Mouse (Mus musculus) midbrain, postnatal 0 days (tissue): ENCODE data around the gene Igsf8. TPM values are rescaled to one million over a fixed set of nuclear protein-coding genes. Genes with fewer than 3 reads are reported as not detected.

Source experiments
- ATAC-seq: fragments of 200-750 bp; cut with Nextera tagmentation; 2 replicates; pipeline ENCODE4 v1.8.0; 2017; ENCODE audit warnings: moderate number of reproducible peaks, mild to moderate bottlenecking, moderate TSS enrichment, moderate library complexity; ENCODE audit not compliant: low FRiP score
- DNase-seq: peaks from one replicate; pipeline ENCODE4 v3.0.0-alpha.2; 2015; ENCODE audit warnings: low spot score
- H3K27ac ChIP-seq: fragments of 300-500 bp; sonication (generic); 2 replicates; pipeline ENCODE4 v1.5.1; 2014; ENCODE audit warnings: low read depth, mild to moderate bottlenecking, low read length, mixed read lengths
- H3K27me3 ChIP-seq: fragments of 300-500 bp; sonication (generic); 2 replicates; pipeline ENCODE4 v1.6.1; 2014; ENCODE audit warnings: low read length, control low read depth, mixed read lengths; ENCODE audit not compliant: insufficient read depth
- H3K36me3 ChIP-seq: fragments of 300-500 bp; sonication (generic); 2 replicates; pipeline ENCODE4 v1.6.1; 2014; ENCODE audit warnings: low read length, control low read depth, mixed read lengths; ENCODE audit not compliant: insufficient read depth
- H3K4me1 ChIP-seq: fragments of 300-500 bp; sonication (generic); 2 replicates; pipeline ENCODE4 v1.6.1; 2014; ENCODE audit warnings: mild to moderate bottlenecking, control low read depth, antibody characterized with exemption, low read length, mixed read lengths; ENCODE audit not compliant: insufficient read depth
- H3K4me2 ChIP-seq: fragments of 300-500 bp; sonication (generic); 2 replicates; pipeline ENCODE4 v1.6.1; 2014; ENCODE audit warnings: low read depth, mild to moderate bottlenecking, low read length, mixed read lengths; ENCODE audit not compliant: poor library complexity, severe bottlenecking
- H3K4me3 ChIP-seq: fragments of 300-500 bp; sonication (generic); 2 replicates; pipeline ENCODE4 v1.5.1; 2014; ENCODE audit warnings: low read depth, mild to moderate bottlenecking, low read length, moderate library complexity
- H3K9ac ChIP-seq: fragments of 300-500 bp; sonication (generic); replicated peaks from 2 replicates; pipeline ENCODE4 v1.6.1; 2014; ENCODE audit warnings: mild to moderate bottlenecking, low read length, moderate library complexity, mixed read lengths; ENCODE audit not compliant: poor library complexity, severe bottlenecking
- H3K9me3 ChIP-seq: fragments of 300-500 bp; sonication (generic); 2 replicates; pipeline ENCODE4 v1.6.1; 2016; ENCODE audit warnings: low read length, control low read depth
- CTCF ChIP-seq: IDR thresholded peaks from 2 replicates; pipeline ENCODE4 v1.5.1; 2016; ENCODE audit warnings: antibody characterized with exemption, mild to moderate bottlenecking
- WGBS: fragments of 180-500 bp; shearing (Covaris S2); extraction: QIAGEN DNeasy Blood & Tissue Kit; methylation state at CpG from one replicate; pipeline ENCODE4 v1.1.7; 2014; 5-methylcytosine and 5-hydroxymethylcytosine counted together
- polyA plus RNA-seq: library from polyadenylated mRNA; unstranded; fragments of >200 nt; fragmentation: Nextera tagmentation; extraction: Ambion mirVana; gene quantifications from 2 replicates; pipeline ENCODE4 v1.2.1, GENCODE M21; 2015
- total RNA-seq: library from RNA; depleted of rRNA; stranded (reverse); fragments of >200 nt; gene quantifications from 2 replicates; pipeline ENCODE4 v1.2.3, GENCODE M21; 2014

Igsf8 gene
- total and polyA plus RNA-seq, 2 experiments from 2014 or later = 79.6 to 114 TPM

GRCm38 (mm10) chr1:172258314-172258713 lies 3.1 kb upstream of the Igsf8 start, which contains the start of gene Atp1a4:
TSS of gene Atp1a4 (minus strand) at chr1:172258414.
- WGBS = 88% methylated on average over 6 of the region's 6 CpGs
- no peaks in the 10 kb centered on the region for H3K27me3 ChIP-seq
- H3K9me3 ChIP-seq = no peaks in the 10 kb centered on the region
- no peak within 1 kb of the TSS for H3K4me2 ChIP-seq
- TF ChIP-seq CTCF = no peak
- no peaks in the 10 kb centered on the region for H3K4me1 ChIP-seq
- no peak within 1 kb of the TSS for H3K27ac ChIP-seq
- H3K36me3 ChIP-seq = no peaks in the 10 kb centered on the region
- no peak within 1 kb of the TSS for H3K4me3 ChIP-seq
- no peak for DNase-seq
- ATAC-seq = no peak
- H3K9ac ChIP-seq = no peak within 1 kb of the TSS

GRCm38 (mm10) chr1:172271208-172271607 lies 9.8 kb downstream of the Igsf8 start:
- Histone ChIP-seq H3K27me3 (no peaks in the 10 kb centered on the region), H3K9me3 (no peaks in the 10 kb centered on the region), H3K4me2 (no peak overlapping the region), H3K4me3 (no peak overlapping the region), H3K4me1 (peaks cover 3% of the 10 kb centered on the region; the same call in 1 of the 2 replicates), H3K9ac (no peak overlapping the region), H3K27ac (no peak overlapping the region), H3K36me3 (no peaks in the 10 kb centered on the region)
- TF ChIP-seq CTCF = no peak
- DNase-seq (no peak), ATAC-seq (0 out of 2 replicates have a peak, but pooled peaks have one; percentile 36)
- 55% methylated on average over 3 of the region's 3 CpGs for WGBS

GRCm38 (mm10) chr1:172271765-172272164 lies 10.3 kb downstream of the Igsf8 start:
- Histone ChIP-seq H3K9me3 (no peaks in the 10 kb centered on the region), H3K4me3 (no peak overlapping the region), H3K4me1 (peaks cover 3% of the 10 kb centered on the region; the same call in 1 of the 2 replicates), H3K4me2 (no peak overlapping the region), H3K27ac (0 out of 2 replicates have a peak overlapping the region, but pooled peaks have one; percentile 7), H3K9ac (no peak overlapping the region), H3K36me3 (no peaks in the 10 kb centered on the region), H3K27me3 (no peaks in the 10 kb centered on the region)
- TF ChIP-seq CTCF = peak; percentile 1; the same call in 1 of the 2 replicates
- ATAC-seq (peak; percentile 86), DNase-seq (peak; percentile 64)
- WGBS = 32% methylated on average over 10 of the region's 10 CpGs

GRCm38 (mm10) chr1:172273386-172273785 lies 11.9 kb downstream of the Igsf8 start:
- H3K4me3 ChIP-seq = no peak overlapping the region
- ATAC-seq (no peak), DNase-seq (no peak)
- H3K27me3 ChIP-seq = no peaks in the 10 kb centered on the region
- no peaks in the 10 kb centered on the region for H3K9me3 ChIP-seq
- peaks cover 3% of the 10 kb centered on the region; the same call in 1 of the 2 replicates for H3K4me1 ChIP-seq
- no peaks in the 10 kb centered on the region for H3K36me3 ChIP-seq
- H3K9ac ChIP-seq = no peak overlapping the region
- H3K27ac ChIP-seq = no peak overlapping the region
- WGBS = 91% methylated on average over 6 of the region's 6 CpGs
- no peak for TF ChIP-seq CTCF
- H3K4me2 ChIP-seq = no peak overlapping the region

GRCm38 (mm10) chr1:172274116-172274515 lies 12.7 kb downstream of the Igsf8 start:
- 55% methylated on average over 5 of the region's 5 CpGs for WGBS
- no peak overlapping the region for H3K4me3 ChIP-seq
- peaks cover 3% of the 10 kb centered on the region; the same call in 1 of the 2 replicates for H3K4me1 ChIP-seq
- H3K9ac ChIP-seq = no peak overlapping the region
- no peak overlapping the region for H3K27ac ChIP-seq
- no peak for TF ChIP-seq CTCF
- ATAC-seq (no peak), DNase-seq (no peak)
- H3K27me3 ChIP-seq = no peaks in the 10 kb centered on the region
- no peaks in the 10 kb centered on the region for H3K36me3 ChIP-seq
- no peak overlapping the region for H3K4me2 ChIP-seq
- H3K9me3 ChIP-seq = no peaks in the 10 kb centered on the region

GRCm38 (mm10) chr1:172274547-172274946 lies 13.1 kb downstream of the Igsf8 start:
- no peak overlapping the region for H3K9ac ChIP-seq
- ATAC-seq (no peak), DNase-seq (no peak)
- no peak for TF ChIP-seq CTCF
- no peaks in the 10 kb centered on the region for H3K9me3 ChIP-seq
- no peak overlapping the region for H3K27ac ChIP-seq
- no peak overlapping the region for H3K4me2 ChIP-seq
- 70% methylated on average over 5 of the region's 5 CpGs for WGBS
- H3K4me3 ChIP-seq = no peak overlapping the region
- no peaks in the 10 kb centered on the region for H3K36me3 ChIP-seq
- no peaks in the 10 kb centered on the region for H3K27me3 ChIP-seq
- peaks cover 3% of the 10 kb centered on the region; the same call in 1 of the 2 replicates for H3K4me1 ChIP-seq
